Mouse (Mus musculus) spleen, postnatal 14 days (tissue): ENCODE measurements around the gene Chil1.

ENCODE experiments used
- DNase-seq, 2 experiments: peaks; one replicate each; pipeline ENCODE4 v3.0.0; 2021 to 2022; ENCODE audit warnings: low spot score in 2 of 2

The Chil1 gene

GRCm38 (mm10) chr1:134182025-134182424 is at the start of gene Chil1:
Gene Chil1, plus strand, starts transcription at chr1:134182176.
- DNase-seq = no peak

- no peak for DNase-seq
Observed at GRCm38 (mm10) chr1:134133316-134133715, 48.7 kb upstream of the Chil1 start.

GRCm38 (mm10) chr1:134136351-134136750 is 45.6 kb upstream of the Chil1 start:
- no peak for DNase-seq

GRCm38 (mm10) chr1:134138424-134138823 is 43.6 kb upstream of the Chil1 start:
- no peak for DNase-seq

- DNase-seq = no peak
Observed at GRCm38 (mm10) chr1:134142363-134142794, 39.6 kb upstream of the Chil1 start.

GRCm38 (mm10) chr1:134146066-134146465 is 35.9 kb upstream of the Chil1 start:
- DNase-seq = no peak

- no peak for DNase-seq
Observed at GRCm38 (mm10) chr1:134150076-134150475, 31.9 kb upstream of the Chil1 start.

- no peak for DNase-seq
Observed at GRCm38 (mm10) chr1:134150745-134151144, 31.2 kb upstream of the Chil1 start.

GRCm38 (mm10) chr1:134151655-134152412 is 30.1 kb upstream of the Chil1 start:
- peak; percentile 20 to 61 for DNase-seq

GRCm38 (mm10) chr1:134152626-134153590 is 29.1 kb upstream of the Chil1 start:
- DNase-seq = no peak

- DNase-seq = no peak
Observed at GRCm38 (mm10) chr1:134154121-134154520, 27.9 kb upstream of the Chil1 start.

GRCm38 (mm10) chr1:134154655-134155054 is 27.3 kb upstream of the Chil1 start:
- DNase-seq = no peak

GRCm38 (mm10) chr1:134160404-134160803 is 21.6 kb upstream of the Chil1 start:
- no peak for DNase-seq

- DNase-seq = no peak
Observed at GRCm38 (mm10) chr1:134161399-134161798, 20.6 kb upstream of the Chil1 start.

GRCm38 (mm10) chr1:134162510-134163225 is 19.3 kb upstream of the Chil1 start:
- DNase-seq = no peak

- DNase-seq = no peak
Observed at GRCm38 (mm10) chr1:134163476-134163875, 18.5 kb upstream of the Chil1 start.

- no peak for DNase-seq
Observed at GRCm38 (mm10) chr1:134164454-134164853, 17.5 kb upstream of the Chil1 start.

GRCm38 (mm10) chr1:134166547-134166946 is 15.4 kb upstream of the Chil1 start:
- DNase-seq = no peak

- DNase-seq = no peak
Observed at GRCm38 (mm10) chr1:134167416-134168305, 14.3 kb upstream of the Chil1 start.

GRCm38 (mm10) chr1:134168567-134168966 is 13.4 kb upstream of the Chil1 start:
- DNase-seq = no peak
